Mouse (Mus musculus) midbrain, embryonic 13.5 days (tissue): ENCODE measurements at regions not wholly inside any gene's neighbourhood (a gene's known extent, or its start where the extent isn't known, plus 50 kb on each side); places are given as distances from the start of the nearest gene placed in this dataset.

Experiments used
- ATAC-seq: fragments of 200-750 bp; cut with Nextera tagmentation; 2 replicates; pipeline ENCODE4 v1.8.0; 2017; ENCODE audit warnings: mild to moderate bottlenecking, moderate TSS enrichment, moderate library complexity
- H3K27ac ChIP-seq: fragments of 300-500 bp; sonication (generic); 2 replicates; pipeline ENCODE4 v1.5.1; 2015; ENCODE audit warnings: inconsistent platforms, mild to moderate bottlenecking, moderate library complexity
- H3K27me3 ChIP-seq: fragments of 300-500 bp; sonication (generic); 2 replicates; pipeline ENCODE4 v1.6.1; 2015; ENCODE audit warnings: mild to moderate bottlenecking, inconsistent platforms
- H3K36me3 ChIP-seq: fragments of 300-500 bp; sonication (generic); 2 replicates; pipeline ENCODE4 v1.6.1; 2015; ENCODE audit warnings: mild to moderate bottlenecking, inconsistent platforms
- H3K4me1 ChIP-seq: fragments of 300-500 bp; sonication (generic); replicated peaks from 2 replicates; pipeline ENCODE4 v1.6.1; 2015; ENCODE audit warnings: inconsistent platforms
- H3K4me2 ChIP-seq: fragments of 300-500 bp; sonication (generic); replicated peaks from 2 replicates; pipeline ENCODE4 v1.6.1; 2015; ENCODE audit warnings: moderate library complexity, mild to moderate bottlenecking, inconsistent platforms
- H3K4me3 ChIP-seq: fragments of 300-500 bp; sonication (generic); replicated peaks from 2 replicates; pipeline ENCODE4 v1.5.1; 2015; ENCODE audit warnings: mild to moderate bottlenecking, inconsistent platforms
- H3K9ac ChIP-seq: fragments of 300-500 bp; sonication (generic); replicated peaks from 2 replicates; pipeline ENCODE4 v1.6.1; 2015; ENCODE audit warnings: mild to moderate bottlenecking, inconsistent platforms
- H3K9me3 ChIP-seq: fragments of 300-500 bp; sonication (generic); 2 replicates; pipeline ENCODE4 v1.6.1; 2016; ENCODE audit warnings: mild to moderate bottlenecking, inconsistent platforms
- WGBS: fragments of 180-500 bp; shearing (Covaris S2); methylation state at CpG from one replicate; pipeline ENCODE4 v1.1.7; 2015; 5-methylcytosine and 5-hydroxymethylcytosine counted together

- H3K27ac ChIP-seq: no peak overlapping the region
- no peaks in the 10 kb centered on the region for H3K27me3 ChIP-seq
- no peak overlapping the region for H3K9ac ChIP-seq
- no peak for ATAC-seq
- no peaks in the 10 kb centered on the region for H3K9me3 ChIP-seq
- no peak overlapping the region for H3K4me2 ChIP-seq
- 95% methylated on average over 1 of the region's 1 CpGs for WGBS
- H3K4me1 ChIP-seq: peaks cover 7% of the 10 kb centered on the region
- no peak overlapping the region for H3K4me3 ChIP-seq
- no peaks in the 10 kb centered on the region for H3K36me3 ChIP-seq
Measured at GRCm38 (mm10) chr7:142835319-142835718, 92.1 kb upstream of the Ins2 start.

GRCm38 (mm10) chr7:142830969-142831673 lies 87.9 kb upstream of the Ins2 start:
- WGBS: 9% methylated on average over 2 of the region's 2 CpGs
- no peak overlapping the region for H3K9ac ChIP-seq
- no peak overlapping the region for H3K4me3 ChIP-seq
- H3K4me1 ChIP-seq: peaks cover 7% of the 10 kb centered on the region
- no peaks in the 10 kb centered on the region for H3K36me3 ChIP-seq
- peak overlapping the region; percentile 10; the same call in 1 of the 2 replicates for H3K4me2 ChIP-seq
- H3K27me3 ChIP-seq: no peaks in the 10 kb centered on the region
- H3K9me3 ChIP-seq: no peaks in the 10 kb centered on the region
- H3K27ac ChIP-seq: no peak overlapping the region; the same call in 1 of the 2 replicates
- ATAC-seq: no peak

- no peaks in the 10 kb centered on the region for H3K9me3 ChIP-seq
- H3K27me3 ChIP-seq: no peaks in the 10 kb centered on the region
- no peaks in the 10 kb centered on the region for H3K36me3 ChIP-seq
- no peak overlapping the region for H3K4me2 ChIP-seq
- no peak overlapping the region for H3K4me3 ChIP-seq
- H3K9ac ChIP-seq: no peak overlapping the region
- H3K4me1 ChIP-seq: no peaks in the 10 kb centered on the region
- ATAC-seq: no peak
- H3K27ac ChIP-seq: no peak overlapping the region
- WGBS: 64% methylated on average over 4 of the region's 4 CpGs
Measured at GRCm38 (mm10) chr7:142810711-142811110, 67.5 kb upstream of the Ins2 start.

- Histone ChIP-seq H3K4me3 (no peak overlapping the region), H3K36me3 (no peaks in the 10 kb centered on the region), H3K27ac (no peak overlapping the region), H3K4me1 (no peaks in the 10 kb centered on the region), H3K9ac (no peak overlapping the region), H3K27me3 (no peaks in the 10 kb centered on the region), H3K9me3 (no peaks in the 10 kb centered on the region), H3K4me2 (no peak overlapping the region)
- 33% methylated on average over 6 of the region's 6 CpGs for WGBS
- no peak for ATAC-seq
Measured at GRCm38 (mm10) chr7:142799424-142799823, 56.2 kb upstream of the Ins2 start.

- Histone ChIP-seq H3K27me3 (no peaks in the 10 kb centered on the region), H3K4me3 (no peak overlapping the region), H3K9ac (no peak overlapping the region), H3K9me3 (no peaks in the 10 kb centered on the region), H3K4me2 (no peak overlapping the region), H3K27ac (no peak overlapping the region), H3K4me1 (peaks cover 8% of the 10 kb centered on the region), H3K36me3 (no peaks in the 10 kb centered on the region)
- WGBS: 72% methylated on average over 2 of the region's 2 CpGs
- ATAC-seq: no peak
Measured at GRCm38 (mm10) chr7:142794481-142794880, 51.3 kb upstream of the Ins2 start.
